Mouse (Mus musculus) spleen, postnatal 4 days (tissue): Measurements from ENCODE around the gene Slc16a12.
A peak's percentile ranks its signal among the peaks of the same experiment; 100 is the strongest.

Experiments
- DNase-seq, 2 experiments: peaks; one replicate each; pipeline ENCODE4 v3.0.0; 2022; ENCODE audit warnings: low spot score in 2 of 2

Slc16a12 gene

GRCm38 (mm10) chr19:34726254-34726962 lies 20.7 kb downstream of the Slc16a12 start:
- DNase-seq = peak in 1 of 2 experiments; percentile 16

GRCm38 (mm10) chr19:34725418-34725817 lies 21.7 kb downstream of the Slc16a12 start:
- no peak for DNase-seq

- no peak for DNase-seq
These were observed 22.5 kb downstream of the Slc16a12 start for GRCm38 (mm10) chr19:34724598-34724997.

GRCm38 (mm10) chr19:34722541-34722940 lies 24.5 kb downstream of the Slc16a12 start:
- no peak for DNase-seq

- DNase-seq = no peak
These were observed 27.0 kb downstream of the Slc16a12 start for GRCm38 (mm10) chr19:34720130-34720529.

- no peak for DNase-seq
These were observed 28.1 kb downstream of the Slc16a12 start for GRCm38 (mm10) chr19:34718963-34719362.

GRCm38 (mm10) chr19:34718478-34718877 lies 28.6 kb downstream of the Slc16a12 start:
- DNase-seq = no peak

GRCm38 (mm10) chr19:34715895-34716294 lies 31.2 kb downstream of the Slc16a12 start:
- DNase-seq = no peak

GRCm38 (mm10) chr19:34714250-34714666 lies 32.8 kb downstream of the Slc16a12 start:
- no peak for DNase-seq

GRCm38 (mm10) chr19:34712050-34712449 lies 35.0 kb downstream of the Slc16a12 start:
- no peak for DNase-seq

GRCm38 (mm10) chr19:34708221-34708620 lies 38.9 kb downstream of the Slc16a12 start:
- no peak for DNase-seq

- DNase-seq = no peak
These were observed 39.5 kb downstream of the Slc16a12 start for GRCm38 (mm10) chr19:34707571-34707970.

- no peak for DNase-seq
These were observed 40.8 kb downstream of the Slc16a12 start for GRCm38 (mm10) chr19:34706261-34706660.

GRCm38 (mm10) chr19:34705141-34705540 lies 41.9 kb downstream of the Slc16a12 start:
- DNase-seq = no peak

GRCm38 (mm10) chr19:34699300-34699699 lies 47.8 kb downstream of the Slc16a12 start:
- no peak for DNase-seq

GRCm38 (mm10) chr19:34698852-34699251 lies 48.2 kb downstream of the Slc16a12 start:
- DNase-seq = no peak

- no peak for DNase-seq
These were observed 48.7 kb downstream of the Slc16a12 start for GRCm38 (mm10) chr19:34698432-34698831.

- no peak for DNase-seq
These were observed 49.6 kb downstream of the Slc16a12 start for GRCm38 (mm10) chr19:34697461-34697860.

GRCm38 (mm10) chr19:34696352-34696986 lies 50.6 kb downstream of the Slc16a12 start:
- no peak for DNase-seq

- no peak for DNase-seq
These were observed 55.7 kb downstream of the Slc16a12 start for GRCm38 (mm10) chr19:34691402-34691801.

GRCm38 (mm10) chr19:34685530-34685929 lies 61.6 kb downstream of the Slc16a12 start:
- DNase-seq = no peak

- no peak for DNase-seq
These were observed 62.2 kb downstream of the Slc16a12 start for GRCm38 (mm10) chr19:34684857-34685256.

- DNase-seq = no peak
These were observed 68.7 kb downstream of the Slc16a12 start for GRCm38 (mm10) chr19:34678428-34678827.
